Mouse (Mus musculus) MEL (cell line): ENCODE measurements around the gene Lin7c. TPM values are rescaled to one million over a fixed set of nuclear protein-coding genes. Genes with fewer than 3 reads are reported as not detected.
A peak's percentile ranks its signal among the peaks of the same experiment; 100 is the strongest.

Experiments
- DNase-seq: peaks from one replicate; pipeline ENCODE4 v3.0.0; 2011; ENCODE audit warnings: low read depth, low spot score
- H3K27ac ChIP-seq: 2 replicates; pipeline ENCODE4 v1.5.1; 2012; ENCODE audit warnings: low read depth, mild to moderate bottlenecking, control low read depth, low read length, moderate library complexity; ENCODE audit not compliant: control insufficient read depth
- H3K27me3 ChIP-seq, 2 experiments: fragments of 150-350 bp in 1 of 2; sonication (generic) in 1 of 2; 2 replicates each; pipeline ENCODE4 v1.6.1; 2012; ENCODE audit warnings: low read length in 2 of 2, mild to moderate bottlenecking in 2 of 2, improper control_type of control experiment in 1 of 2, moderate library complexity in 1 of 2; ENCODE audit not compliant: insufficient read depth in 2 of 2, control insufficient read depth in 1 of 2
- H3K36me3 ChIP-seq, 2 experiments: 2 replicates each; pipeline ENCODE4 v1.6.1; 2012 to 2014; ENCODE audit warnings: low read length in 2 of 2, improper control_type of control experiment in 1 of 2, inconsistent platforms in 1 of 2, mild to moderate bottlenecking in 1 of 2; ENCODE audit not compliant: insufficient read depth in 2 of 2, control insufficient read depth in 1 of 2
- H3K4me1 ChIP-seq, 2 experiments: fragments of 150-350 bp in 1 of 2; sonication (generic) in 1 of 2; 2 replicates each; pipeline ENCODE4 v1.6.1; 2012; ENCODE audit warnings: low read length in 2 of 2, improper control_type of control experiment in 1 of 2, mild to moderate bottlenecking in 1 of 2; ENCODE audit not compliant: insufficient read depth in 2 of 2, control insufficient read depth in 1 of 2
- H3K4me3 ChIP-seq, 2 experiments: fragments of 150-350 bp in 1 of 2; sonication (generic) in 1 of 2; 2 replicates each; pipeline ENCODE4 v1.5.1; 2012; ENCODE audit warnings: low read depth in 2 of 2, low read length in 2 of 2, mild to moderate bottlenecking in 2 of 2, moderate library complexity in 2 of 2, control low read depth in 1 of 2, improper control_type of control experiment in 1 of 2; ENCODE audit not compliant: control insufficient read depth in 1 of 2, insufficient read depth in 1 of 2
- H3K79me2 ChIP-seq: 2 replicates; pipeline ENCODE4 v1.6.1; 2012; ENCODE audit warnings: mild to moderate bottlenecking, low read length, moderate library complexity; ENCODE audit not compliant: control insufficient read depth, poor library complexity, insufficient read depth
- H3K9ac ChIP-seq: 2 replicates; pipeline ENCODE4 v1.6.1; 2012; ENCODE audit warnings: low read depth, mild to moderate bottlenecking, control low read depth, low read length, moderate library complexity; ENCODE audit not compliant: control insufficient read depth, poor library complexity, severe bottlenecking
- H3K9me3 ChIP-seq: fragments of 150-350 bp; sonication (generic); replicated peaks from 2 replicates; pipeline ENCODE4 v1.6.1; 2012; ENCODE audit warnings: mild to moderate bottlenecking, low read length, improper control_type of control experiment, moderate library complexity; ENCODE audit not compliant: insufficient read depth
- BHLHE40 ChIP-seq: IDR thresholded peaks from 2 replicates; pipeline ENCODE4 v1.6.1; 2012; ENCODE audit warnings: low read depth, mild to moderate bottlenecking, inconsistent platforms, low read length, improper control_type of control experiment, borderline replicate concordance
- CHD1 ChIP-seq: IDR thresholded peaks from 2 replicates; pipeline ENCODE4 v1.6.1; 2012; ENCODE audit warnings: low read depth, mild to moderate bottlenecking, inconsistent platforms, low read length, improper control_type of control experiment
- ELF1 ChIP-seq: IDR thresholded peaks from 2 replicates; pipeline ENCODE4 v1.6.1; 2014; ENCODE audit warnings: low read depth, mild to moderate bottlenecking, inconsistent platforms, low read length, improper control_type of control experiment, moderate library complexity
- EP300 ChIP-seq, 2 experiments: IDR thresholded peaks; 2 replicates each; pipeline ENCODE4 v1.6.1; 2011; ENCODE audit warnings: improper control_type of control experiment in 2 of 2, low read length in 2 of 2, low read depth in 1 of 2, mild to moderate bottlenecking in 1 of 2
- KAT2A ChIP-seq: conservative IDR thresholded peaks from 2 replicates; pipeline ENCODE4 v1.6.1; 2012; ENCODE audit warnings: low read depth, low read length, improper control_type of control experiment, inconsistent platforms
- MEF2A ChIP-seq: IDR thresholded peaks from 2 replicates; pipeline ENCODE4 v1.6.1; 2014; ENCODE audit warnings: low read depth, mild to moderate bottlenecking, inconsistent platforms, low read length, improper control_type of control experiment; ENCODE audit not compliant: poor library complexity, insufficient replicate concordance, severe bottlenecking; ENCODE audit errors: extremely low read depth
- MYB ChIP-seq: IDR thresholded peaks from 2 replicates; pipeline ENCODE4 v1.6.1; 2011; ENCODE audit warnings: mild to moderate bottlenecking, low read depth, low read length, improper control_type of control experiment
- NRF1 ChIP-seq: IDR thresholded peaks from 2 replicates; pipeline ENCODE4 v1.6.1; 2014; ENCODE audit warnings: low read depth, mild to moderate bottlenecking, inconsistent platforms, low read length, improper control_type of control experiment, moderate library complexity; ENCODE audit not compliant: poor library complexity, insufficient read depth, severe bottlenecking
- SMC3 ChIP-seq: IDR thresholded peaks from 2 replicates; pipeline ENCODE4 v1.6.1; 2011; ENCODE audit warnings: low read depth, low read length, improper control_type of control experiment
- TCF12 ChIP-seq: IDR thresholded peaks from 2 replicates; pipeline ENCODE4 v1.6.1; 2014; ENCODE audit warnings: low read depth, mild to moderate bottlenecking, inconsistent platforms, low read length, improper control_type of control experiment, moderate library complexity
- UBTF ChIP-seq: IDR thresholded peaks from 2 replicates; pipeline ENCODE4 v1.6.1; 2012; ENCODE audit warnings: low read depth, mild to moderate bottlenecking, inconsistent platforms, low read length, improper control_type of control experiment, moderate library complexity, borderline replicate concordance; ENCODE audit not compliant: insufficient read depth
- USF1 ChIP-seq: IDR thresholded peaks from 2 replicates; pipeline ENCODE4 v1.6.1; 2014; ENCODE audit warnings: low read depth, mild to moderate bottlenecking, inconsistent platforms, low read length, improper control_type of control experiment, moderate library complexity
- ZC3H11A ChIP-seq: IDR thresholded peaks from 2 replicates; pipeline ENCODE4 v1.6.1; 2012; ENCODE audit warnings: low read depth, mild to moderate bottlenecking, inconsistent platforms, low read length, improper control_type of control experiment
- polyA plus RNA-seq, 2 experiments: library from polyadenylated mRNA; stranded (reverse) in 1 of 2; unstranded in 1 of 2; fragments of >175 nt in 1 of 2; fragments of >200 nt in 1 of 2; gene quantifications; 2 replicates each; pipeline versions ENCODE4 v1.2.1 to v1.2.4; 2012; ENCODE audit warnings: low replicate concordance in 2 of 2, low read depth in 1 of 2; ENCODE audit not compliant: insufficient read length in 2 of 2, insufficient read depth in 1 of 2, missing spikeins in 1 of 2
- total RNA-seq: library from RNA; depleted of rRNA; stranded (reverse); fragments of 300-350 nt; gene quantifications from 2 replicates; pipeline ENCODE4 v1.2.3, GENCODE M21; 2012

Gene Lin7c
- total and polyA plus RNA-seq, 3 experiments, result 45.0 to 46.8 TPM; not detected in 1

DNA sequence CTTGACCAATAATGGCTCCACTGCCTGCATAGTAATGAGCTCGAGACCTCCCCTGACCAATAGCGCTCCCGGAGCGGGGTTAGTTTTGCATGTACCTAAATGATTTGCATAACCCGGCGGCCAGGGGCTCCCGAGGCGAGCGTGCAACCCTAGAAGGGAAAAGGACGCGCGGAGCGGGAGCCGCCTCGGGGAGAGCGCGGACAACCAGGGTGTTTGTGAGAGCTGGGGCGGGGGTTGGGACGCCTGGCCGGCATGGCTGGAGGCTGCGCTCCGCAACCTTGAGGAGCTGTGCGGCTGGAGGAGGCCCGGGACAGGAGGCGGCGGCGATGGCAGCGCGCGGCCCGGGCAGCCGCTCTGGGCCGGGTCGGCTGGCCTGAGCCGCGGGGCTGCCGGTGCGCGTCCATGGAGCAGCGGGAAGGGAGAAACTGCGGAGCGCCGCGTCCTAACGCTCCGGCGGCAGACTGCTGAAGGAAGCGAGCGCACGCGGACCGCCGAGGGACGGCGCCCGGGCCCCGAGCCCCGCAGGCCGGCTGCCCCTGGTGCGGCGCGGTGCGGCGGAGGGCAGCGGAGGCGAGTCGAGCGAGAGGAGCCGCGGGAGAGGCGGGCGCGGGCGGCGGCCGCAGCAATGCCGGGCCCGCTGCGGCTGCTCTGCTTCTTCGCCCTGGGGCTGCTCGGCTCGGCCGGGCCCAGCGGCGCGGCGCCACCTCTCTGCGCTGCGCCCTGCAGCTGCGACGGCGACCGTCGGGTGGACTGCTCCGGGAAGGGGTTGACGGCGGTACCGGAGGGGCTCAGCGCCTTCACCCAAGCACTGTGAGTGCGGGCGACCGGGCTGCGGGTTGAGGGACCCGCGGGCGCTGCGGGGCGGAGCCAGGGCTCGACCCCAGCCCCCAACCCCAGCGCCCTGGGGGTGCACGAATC is 27.1 kb downstream of the Lin7c start, which contains the start of gene Lgr4 (continued):
- peak; percentile 54 for TF ChIP-seq TCF12
- TF ChIP-seq UBTF, result peak; percentile 75
- 0 out of 2 replicates have a peak, but pooled peaks have one; percentile 16 for TF ChIP-seq NRF1

DNA sequence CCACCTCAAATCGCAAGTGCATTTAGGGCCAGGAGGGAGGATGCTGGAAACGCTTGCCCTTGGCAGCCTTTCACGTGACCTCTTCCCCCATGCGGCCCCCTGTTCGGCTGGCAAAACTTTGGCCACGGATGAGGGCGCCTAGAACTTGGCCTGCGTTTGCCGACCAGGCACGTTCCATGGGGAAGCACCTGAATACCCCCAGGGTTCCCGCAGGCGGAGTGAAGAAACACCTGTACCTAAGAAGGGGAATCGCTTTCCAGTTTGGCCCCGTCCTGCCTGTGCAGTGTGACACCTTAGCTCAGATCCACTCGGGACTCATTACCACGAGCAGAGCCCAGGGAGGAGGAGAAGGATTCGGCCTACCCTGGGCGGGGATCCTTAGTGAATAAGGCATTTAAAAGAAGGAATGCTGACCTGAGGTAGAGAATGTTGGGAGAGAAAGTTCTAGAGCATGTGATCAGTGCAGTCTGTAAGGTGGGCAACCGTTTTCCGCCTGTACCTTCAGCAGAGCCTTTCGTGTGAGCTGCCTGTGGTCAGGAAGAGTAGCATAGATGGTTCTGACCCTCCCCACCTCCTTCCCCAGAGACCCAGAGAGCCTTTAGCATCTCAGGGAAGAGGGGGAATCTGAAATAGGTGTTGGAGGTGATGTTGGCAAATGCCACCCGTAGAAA is 28.1 kb downstream of the Lin7c start:
- peak overlapping the region; percentile 83 to 84 for H3K4me3 ChIP-seq
- no peak overlapping the region for H3K27ac ChIP-seq
- H3K36me3 ChIP-seq, result peaks cover 0 to 17% of the 10 kb centered on the region in 2 experiments; a peak in 2 of 4 replicates
- H3K4me1 ChIP-seq, result peaks cover 12 to 20% of the 10 kb centered on the region in 2 experiments; a peak in 3 of 4 replicates
- TF ChIP-seq ZC3H11A, result no peak
- TF ChIP-seq KAT2A, result no peak
- TF ChIP-seq USF1, result peak; percentile 61; the same call in 1 of the 2 replicates
- H3K27me3 ChIP-seq, result no peaks in the 10 kb centered on the region
- no peaks in the 10 kb centered on the region for H3K9me3 ChIP-seq
- peaks cover 6% of the 10 kb centered on the region for H3K79me2 ChIP-seq
- DNase-seq, result peak; percentile 34
- H3K9ac ChIP-seq, result peak overlapping the region; percentile 87

DNA sequence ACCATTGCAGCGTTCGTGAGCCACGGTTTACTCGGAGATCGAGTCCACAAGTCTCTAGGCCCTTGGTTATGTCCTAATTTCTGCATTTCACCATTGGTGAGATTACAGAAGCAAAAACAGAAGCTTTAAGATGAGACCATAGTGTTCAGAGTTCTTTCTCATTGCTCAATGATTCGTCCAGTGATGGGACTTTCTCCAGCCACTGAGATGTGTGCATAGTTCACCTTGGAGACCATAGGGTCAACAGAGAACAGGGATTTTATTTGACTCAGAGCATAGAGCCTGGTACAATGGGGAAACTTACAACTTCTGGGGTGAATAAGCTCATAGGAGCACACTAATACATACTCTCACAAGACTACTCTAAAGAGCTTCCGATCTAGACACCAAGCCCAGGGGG is 29.8 kb downstream of the Lin7c start:
- H3K9me3 ChIP-seq, result no peaks in the 10 kb centered on the region
- H3K79me2 ChIP-seq, result peaks cover 6% of the 10 kb centered on the region
- DNase-seq, result no peak
- H3K4me3 ChIP-seq, result no peak overlapping the region
- no peak overlapping the region for H3K9ac ChIP-seq
- H3K27ac ChIP-seq, result no peak overlapping the region
- TF ChIP-seq MYB (no peak), USF1 (no peak), SMC3 (no peak), BHLHE40 (no peak), CHD1 (no peak), MEF2A (no peak), ELF1 (no peak), EP300 (IDR thresholded peaks at IDR 0.05; ENCODE audit: low read depth in 1 of 2, low read length in 2 of 2) (no peak)
- peaks cover 12 to 20% of the 10 kb centered on the region in 2 experiments; a peak in 3 of 4 replicates for H3K4me1 ChIP-seq
- H3K27me3 ChIP-seq, result no peaks in the 10 kb centered on the region
- peaks cover 0 to 17% of the 10 kb centered on the region in 2 experiments; a peak in 2 of 4 replicates for H3K36me3 ChIP-seq
